Mouse (Mus musculus) E14TG2a.4 (cell line): Measurements from ENCODE around the gene Faah.

Source experiments
- CTCF ChIP-seq: conservative IDR thresholded peaks from 2 replicates; pipeline ENCODE4 v1.5.1; 2014; ENCODE audit warnings: low read length
- NANOG ChIP-seq: IDR thresholded peaks from 2 replicates; pipeline ENCODE4 v1.6.1; 2014; ENCODE audit warnings: borderline replicate concordance, low read length, mixed read lengths

- no peak for TF ChIP-seq CTCF
- TF ChIP-seq NANOG = no peak
Measured at GRCm38 (mm10) chr4:116010186-116010585, 7.5 kb downstream of the Faah start.
